Mouse (Mus musculus) myocyte (in vitro differentiated cells): ENCODE results near the gene H2al2a.

Experiments used
- CEBPB ChIP-seq: IDR thresholded peaks from 2 replicates; pipeline ENCODE4 v1.6.1; 2011; ENCODE audit warnings: mild to moderate bottlenecking, moderate library complexity; ENCODE audit not compliant: poor library complexity, insufficient read depth, severe bottlenecking
- MAX ChIP-seq: IDR thresholded peaks from one replicate; pipeline ENCODE4 v1.6.1; 2011; ENCODE audit warnings: low read depth, mild to moderate bottlenecking, control low read depth
- MYOD1 ChIP-seq, 3 experiments: IDR thresholded peaks; one replicate each; pipeline ENCODE4 v1.6.1; 2011; ENCODE audit warnings: control low read depth in 2 of 3, low read depth in 2 of 3, mild to moderate bottlenecking in 2 of 3, moderate library complexity in 1 of 3; ENCODE audit not compliant: insufficient read length in 2 of 3, control insufficient read depth in 1 of 3
- MYOG ChIP-seq, 3 experiments: IDR thresholded peaks; one replicate each; pipeline ENCODE4 v1.6.1; 2011; ENCODE audit warnings: control low read depth in 2 of 3, low read depth in 2 of 3, mild to moderate bottlenecking in 2 of 3; ENCODE audit not compliant: insufficient read length in 2 of 3, control insufficient read depth in 1 of 3, insufficient read depth in 1 of 3
- POLR2A ChIP-seq: IDR thresholded peaks from one replicate; pipeline ENCODE4 v1.6.1; 2011; ENCODE audit warnings: low read depth, mild to moderate bottlenecking, control low read depth, moderate library complexity; ENCODE audit not compliant: insufficient read length
- USF1 ChIP-seq: IDR thresholded peaks from one replicate; pipeline ENCODE4 v1.6.1; 2011; ENCODE audit warnings: low read depth, mild to moderate bottlenecking, control low read depth, moderate library complexity

GRCm38 (mm10) chr2:17978706-17979105 is 18.1 kb downstream of the H2al2a start:
- TF ChIP-seq POLR2A (no peak), MYOD1 (IDR thresholded peaks at IDR 0.05; ENCODE audit: control insufficient read depth in 1 of 3, insufficient read length in 2 of 3, low read depth in 2 of 3) (no peak), MAX (no peak), MYOG (IDR thresholded peaks at IDR 0.05; ENCODE audit: control insufficient read depth in 1 of 3, insufficient read depth in 1 of 3, insufficient read length in 2 of 3, low read depth in 2 of 3) (no peak), USF1 (no peak), CEBPB (no peak)
